Mouse (Mus musculus) central nervous system, embryonic 14 days (tissue): ENCODE results near the gene Zfp459. TPM values are rescaled to one million over a fixed set of nuclear protein-coding genes. Genes with fewer than 3 reads are reported as not detected.

Experiments used
- polyA plus RNA-seq: library from polyadenylated mRNA; depleted of rRNA; stranded (reverse); fragments of >200 nt; gene quantifications from 2 replicates; pipeline ENCODE4 v1.2.3, GENCODE M21; 2012; rRNA removed

Zfp459 gene
- polyA plus RNA-seq = 0.84 and 1.1 TPM in 2 replicates

GRCm38 (mm10) chr13:67421207-67421857 is at the start of gene Zfp459:
Zfp459 (minus strand) TSS chr13:67421418.

GRCm38 (mm10) chr13:67451172-67452020 is 30.2 kb upstream of the Zfp459 start, which contains the start of gene Zfp874a:
Zfp874a (minus strand) TSS chr13:67451624.

GRCm38 (mm10) chr13:67399183-67399903 is 21.9 kb downstream of the Zfp459 start, which contains the start of gene Zfp429:
Zfp429 (minus strand) TSS chr13:67399819.

GRCm38 (mm10) chr13:67375050-67375911 is 45.9 kb downstream of the Zfp459 start, which contains the start of the genes Gm28041 and Zfp456:
Gm28041 (minus strand) TSS chr13:67375733.
Zfp456 (minus strand) TSS chr13:67375810.

GRCm38 (mm10) chr13:67360131-67360744 is 61.0 kb downstream of the Zfp459 start, which contains the start of the genes Gm28044 and Zfp953:
Gm28044 (minus strand) TSS chr13:67360536.
Zfp953 (minus strand) TSS chr13:67360605.

Other genes with a start within 250 kb of the Zfp459 start
- gene Rsl1, start 248.2 kb downstream of the Zfp459 start, polyA plus RNA-seq = 5.2 and 5.4 TPM in 2 replicates
- 1.3 and 1.4 TPM in 2 replicates for gene Zfp455, start 226.9 kb downstream of the Zfp459 start, polyA plus RNA-seq
- 3.0 and 3.6 TPM in 2 replicates for gene Zfp458, start 143.0 kb downstream of the Zfp459 start, polyA plus RNA-seq
- gene Zfp457, start 114.9 kb downstream of the Zfp459 start, polyA plus RNA-seq = 2.1 and 2.5 TPM in 2 replicates
- 2.3 and 2.5 TPM in 2 replicates for gene Zfp595, start 88.8 kb downstream of the Zfp459 start, polyA plus RNA-seq
- gene Gm28044, start 60.9 kb downstream of the Zfp459 start, polyA plus RNA-seq = not detected in 2 replicates
- gene Zfp953, start 60.8 kb downstream of the Zfp459 start, polyA plus RNA-seq = 0.59 and 0.71 TPM in 2 replicates
- 0.18 TPM in 1 of 2 replicates, not detected in the other for gene Gm28041, start 45.7 kb downstream of the Zfp459 start, polyA plus RNA-seq
- 0.47 and 0.48 TPM in 2 replicates for gene Zfp456, start 45.6 kb downstream of the Zfp459 start, polyA plus RNA-seq
- gene Zfp429, start 21.6 kb downstream of the Zfp459 start, polyA plus RNA-seq = 3.7 and 5.1 TPM in 2 replicates
- 2.9 and 3.1 TPM in 2 replicates for gene Zfp874a, start 30.2 kb upstream of the Zfp459 start, polyA plus RNA-seq
- 3.9 and 4.0 TPM in 2 replicates for gene Zfp874b, start 62.8 kb upstream of the Zfp459 start, polyA plus RNA-seq
- 5.7 and 6.2 TPM in 2 replicates for gene Zfp58, start 79.1 kb upstream of the Zfp459 start, polyA plus RNA-seq
- 0.05 TPM in 1 of 2 replicates, not detected in the other for gene Gm26965, start 104.7 kb upstream of the Zfp459 start, polyA plus RNA-seq
- 23.0 and 23.8 TPM in 2 replicates for gene Zfp87, start 104.8 kb upstream of the Zfp459 start, polyA plus RNA-seq
- gene Zfp748, start 132.4 kb upstream of the Zfp459 start, polyA plus RNA-seq = 8.4 and 9.1 TPM in 2 replicates
- 2.8 and 3.0 TPM in 2 replicates for gene Zfp729b, start 188.3 kb upstream of the Zfp459 start, polyA plus RNA-seq
- not detected in 2 replicates for gene Gm49345, start 216.4 kb upstream of the Zfp459 start, polyA plus RNA-seq
- gene Zfp729a, start 216.4 kb upstream of the Zfp459 start, polyA plus RNA-seq = 3.4 and 4.6 TPM in 2 replicates